Mouse (Mus musculus) gastrocnemius, postnatal 10 days (tissue): Measurements from ENCODE around the gene Ube2z. TPM values are rescaled to one million over a fixed set of nuclear protein-coding genes. Genes with fewer than 3 reads are reported as not detected.
"Not testable (repeated sequence)": the region's sequence is repeated elsewhere in the genome, so short reads cannot be mapped to it uniquely, and the experiment has no call there.

Source experiments
- DNase-seq: peaks from one replicate; pipeline ENCODE4 v3.0.0; 2021; ENCODE audit warnings: mixed read lengths
- long read RNA-seq, 2 experiments: library from polyadenylated mRNA; stranded (forward); transcript quantifications; one replicate each; pipeline ENCODE4 v2.0.0; 2021
- total RNA-seq, 2 experiments: library from RNA; stranded (reverse); gene quantifications; 2 replicates each; pipeline ENCODE4 v1.2.3; 2021

Gene Ube2z
- 10 to 100 TPM; 24.2 to 29.8 TPM for total RNA-seq
- long read RNA-seq, experiment 1, transcript Ube2z-201 (7 exons, 3,997 nt): major isoform, 78 of 86 reads
- long read RNA-seq, experiment 1, partial matches to known transcripts: 2 of 86 reads
- long read RNA-seq, experiment 1, other reads (novel, unspliced or antisense): 6 of 86 reads
- long read RNA-seq, experiment 2, transcript Ube2z-201 (7 exons, 3,997 nt): major isoform, 72 of 80 reads
- long read RNA-seq, experiment 2, partial matches to known transcripts: 6 of 80 reads
- long read RNA-seq, experiment 2, other reads (novel, unspliced or antisense): 2 of 80 reads

DNA sequence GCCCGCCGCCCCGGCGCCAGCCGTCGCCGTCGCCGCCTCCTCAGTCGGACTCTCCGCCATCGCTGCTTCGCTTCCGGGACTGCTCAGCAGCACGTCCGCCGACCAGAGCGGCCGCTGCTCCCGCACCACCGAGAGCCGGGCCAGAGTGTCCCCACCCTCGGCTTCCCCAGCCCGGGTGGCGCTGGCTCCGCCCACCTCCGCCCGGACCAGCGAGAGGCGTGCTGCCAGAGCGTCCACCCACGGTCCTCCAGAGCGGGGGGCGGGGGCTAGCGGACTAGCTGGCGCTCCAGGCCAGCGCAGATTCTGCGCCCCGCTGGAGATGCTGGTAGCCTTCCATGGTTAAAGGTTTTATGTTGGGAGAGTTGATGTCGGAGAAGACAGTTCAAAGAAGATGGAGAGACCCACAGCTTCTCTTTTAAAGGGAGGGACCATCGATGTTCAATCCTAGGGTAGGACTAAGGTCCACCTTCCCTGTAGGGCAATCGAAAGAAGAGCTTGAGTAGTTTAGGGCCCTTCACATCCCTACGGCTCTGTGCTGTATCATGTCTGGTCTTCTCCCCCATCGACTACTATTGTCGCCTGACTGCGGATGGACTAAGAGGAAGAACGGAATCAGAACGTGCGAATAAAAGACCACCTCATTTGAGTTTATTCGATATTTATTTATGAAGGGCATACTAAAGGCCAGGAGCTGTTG lies at the start of gene Ube2z:
Gene Ube2z, minus strand, starts transcription at position 174 of the 697 bp plus-strand sequence.
- peak; percentile 99 for DNase-seq

DNA sequence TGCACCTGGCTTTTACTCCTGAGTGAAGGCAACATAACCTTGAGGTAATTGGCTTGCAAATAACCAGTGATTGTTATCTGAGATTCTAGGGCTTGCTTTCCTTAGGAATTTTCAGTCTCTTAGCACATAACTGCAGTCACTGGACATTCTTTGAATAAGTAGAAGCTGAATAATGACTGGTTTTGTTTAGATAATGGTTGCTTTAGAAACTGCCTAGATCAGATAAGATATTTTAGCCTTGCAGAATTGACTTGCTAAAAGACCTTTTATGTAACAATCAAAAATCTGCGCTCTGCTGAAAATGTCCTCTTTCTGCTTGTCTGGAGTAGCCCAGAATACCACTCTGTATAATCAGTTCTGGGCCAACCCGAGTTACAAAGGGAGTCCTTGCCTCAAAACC lies 48.9 kb upstream of the Ube2z start:
- DNase-seq: no peak

DNA sequence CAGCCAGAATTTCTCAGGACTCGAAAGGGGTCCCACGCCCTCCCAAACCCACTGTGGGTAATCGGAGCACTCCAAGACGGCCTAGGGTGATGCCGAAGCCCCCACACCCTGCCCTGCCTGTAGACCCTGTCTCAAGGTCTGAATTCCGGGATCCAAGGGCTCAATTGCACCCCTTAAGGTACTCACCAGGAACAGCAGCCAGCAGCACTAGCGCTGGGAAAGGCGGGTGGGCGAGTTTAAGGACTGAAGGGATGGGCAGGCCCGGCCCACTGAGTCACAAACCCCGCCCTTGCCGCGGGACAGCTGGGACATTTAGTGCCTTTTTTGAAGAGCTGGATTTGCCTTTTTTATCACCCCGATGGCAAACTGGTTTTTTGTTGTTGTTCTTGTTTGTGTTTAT lies 46.6 kb upstream of the Ube2z start, which contains the start of gene Calcoco2:
Gene Calcoco2, minus strand, starts transcription at position 214 of the 400 bp plus-strand sequence.
- no peak for DNase-seq

DNA sequence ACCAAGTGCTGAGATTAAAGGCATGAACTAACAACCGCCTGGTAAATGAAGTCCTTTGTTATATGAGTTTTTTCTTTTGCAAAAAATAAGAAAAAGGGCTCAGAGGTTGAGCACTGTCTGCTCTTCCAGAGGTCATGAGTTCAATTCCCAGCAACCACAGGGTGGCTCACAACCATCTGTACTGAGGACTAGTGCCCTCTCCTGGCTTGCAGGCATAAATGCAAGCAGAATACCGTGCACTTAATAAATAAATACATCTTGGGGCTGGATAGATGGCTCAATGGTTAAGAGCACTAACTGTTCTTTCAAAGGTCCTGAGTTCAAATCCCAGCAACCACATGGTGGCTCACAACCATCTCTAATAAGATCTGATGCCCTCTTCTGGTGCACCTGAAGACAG lies 45.8 kb upstream of the Ube2z start:
- DNase-seq: not testable (repeated sequence)

DNA sequence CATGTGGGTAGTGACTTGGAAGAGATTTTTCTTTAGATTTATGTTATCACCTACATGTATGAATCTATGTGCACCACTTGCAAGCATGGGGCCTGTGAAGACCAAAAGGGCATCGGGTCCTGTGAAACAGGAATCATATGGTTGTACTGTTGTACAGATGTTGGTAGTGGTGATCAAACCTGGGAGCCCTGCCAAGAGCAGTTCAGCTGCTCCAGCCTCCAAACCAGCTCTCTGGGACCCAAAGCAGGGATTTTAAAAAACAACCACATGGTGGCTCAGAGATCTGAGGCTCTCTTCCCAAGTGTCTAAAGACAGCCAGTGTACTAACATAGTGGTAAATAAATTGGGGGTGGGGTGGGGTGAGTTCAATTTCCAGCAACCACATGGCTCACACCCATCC lies 43.2 kb upstream of the Ube2z start:
- no peak for DNase-seq

- DNase-seq: peak; percentile 57
These were observed 28.2 kb upstream of the Ube2z start for GRCm38 (mm10) chr11:96093361-96093760.

GRCm38 (mm10) chr11:96092674-96093291 lies 27.6 kb upstream of the Ube2z start:
- no peak for DNase-seq

GRCm38 (mm10) chr11:96091073-96091472 lies 25.9 kb upstream of the Ube2z start:
- DNase-seq: no peak

DNA sequence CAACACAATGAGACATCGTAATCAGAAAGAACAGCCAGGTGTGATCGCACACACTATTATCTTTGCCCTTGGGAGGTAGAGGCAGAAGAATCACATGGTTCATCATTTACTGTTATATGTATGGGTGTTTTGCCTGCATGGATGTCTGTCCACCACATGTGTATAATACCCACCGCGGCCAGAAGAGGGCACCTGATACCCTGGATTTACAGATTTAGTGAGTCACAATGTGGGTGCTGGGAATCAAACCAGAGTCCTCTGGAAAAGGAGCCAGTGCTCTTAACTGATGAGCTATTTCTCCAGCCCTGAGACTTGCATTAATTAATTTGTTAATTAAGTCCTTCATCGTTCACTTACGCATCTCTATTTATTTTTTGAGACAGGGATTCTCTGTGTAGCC lies 22.8 kb upstream of the Ube2z start:
- DNase-seq: no peak

GRCm38 (mm10) chr11:96082682-96083081 lies 17.5 kb upstream of the Ube2z start:
- no peak for DNase-seq

- DNase-seq: no peak
These were observed 15.5 kb upstream of the Ube2z start for GRCm38 (mm10) chr11:96080736-96081135.

- DNase-seq: no peak
These were observed 11.3 kb upstream of the Ube2z start for GRCm38 (mm10) chr11:96076221-96077105.

DNA sequence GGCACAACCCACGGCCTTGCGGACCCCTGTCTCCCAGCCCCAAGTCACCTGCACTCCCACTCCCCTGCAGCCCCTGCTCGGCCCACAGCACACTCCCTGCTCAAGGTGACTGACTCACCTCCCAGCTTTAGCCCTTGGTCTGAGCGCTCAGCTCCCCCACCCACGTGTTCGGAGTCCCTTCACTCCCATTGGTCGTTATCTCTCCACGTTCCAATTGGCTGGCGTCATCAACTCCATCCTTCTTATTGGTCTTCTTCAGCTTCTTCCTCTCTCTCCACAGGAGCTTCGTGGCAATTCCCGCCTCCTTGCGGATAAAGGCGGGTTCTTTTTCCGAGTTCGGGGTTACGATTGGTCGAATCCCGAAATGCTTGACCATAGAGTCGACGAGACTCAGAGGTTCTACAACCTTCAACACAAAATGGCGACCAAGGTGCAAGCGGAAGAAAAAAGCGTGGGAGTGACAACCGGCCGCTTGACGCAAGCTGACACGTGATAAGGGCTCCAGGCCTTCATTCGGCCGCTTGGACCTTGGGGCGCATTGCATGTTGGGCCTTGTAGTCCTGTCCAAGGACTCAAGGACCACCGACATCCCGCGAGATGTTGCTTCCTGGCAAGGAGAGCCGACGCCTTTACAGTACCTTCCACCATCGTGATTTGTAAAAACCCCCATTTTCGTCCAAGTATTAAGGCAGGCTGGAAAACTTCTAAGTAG lies 10.5 kb upstream of the Ube2z start, which contains the start of gene Atp5g1:
Gene Atp5g1, minus strand, starts transcription at position 162 of the 712 bp plus-strand sequence.
- DNase-seq: peak; percentile 87

DNA sequence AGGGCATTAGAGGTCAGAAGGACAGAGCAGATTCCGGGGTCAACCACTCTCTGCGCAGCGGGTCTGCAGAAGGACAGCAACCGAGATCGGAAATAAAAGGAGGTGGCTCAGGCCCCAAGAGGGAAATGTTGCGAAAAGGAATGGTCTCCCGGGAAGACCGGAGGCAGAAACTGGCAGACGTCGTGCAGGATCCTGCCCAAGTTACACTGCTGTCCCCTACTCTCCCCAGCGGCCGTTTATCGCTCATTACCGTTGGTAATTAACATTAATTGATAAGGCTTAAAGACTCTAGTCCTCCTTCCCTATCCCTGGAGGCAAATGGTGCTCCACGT lies 10.0 kb upstream of the Ube2z start:
- no peak for DNase-seq

GRCm38 (mm10) chr11:96074351-96075176 lies 9.4 kb upstream of the Ube2z start:
- no peak for DNase-seq

- no peak for DNase-seq
These were observed 8.3 kb upstream of the Ube2z start for GRCm38 (mm10) chr11:96073295-96073993.

DNA sequence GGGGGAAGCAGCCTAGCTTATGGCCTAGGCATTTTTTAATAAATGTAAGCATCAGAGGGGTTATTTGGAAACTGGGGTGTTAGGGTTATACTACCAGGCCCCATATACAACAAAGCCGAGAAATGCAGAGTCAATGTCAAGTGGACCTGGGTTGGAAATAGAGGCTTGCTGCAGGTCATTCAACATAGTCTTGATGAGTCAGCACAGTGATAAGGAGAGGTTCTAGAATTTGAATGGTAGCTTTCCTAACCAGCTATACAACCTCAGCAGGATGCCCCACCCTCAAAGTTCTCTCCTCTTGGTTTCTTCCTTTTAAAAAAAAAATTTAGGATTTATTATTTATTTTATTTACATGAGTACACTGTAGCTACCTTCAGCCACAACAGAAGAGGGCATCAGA lies 5.8 kb upstream of the Ube2z start:
- DNase-seq: no peak

DNA sequence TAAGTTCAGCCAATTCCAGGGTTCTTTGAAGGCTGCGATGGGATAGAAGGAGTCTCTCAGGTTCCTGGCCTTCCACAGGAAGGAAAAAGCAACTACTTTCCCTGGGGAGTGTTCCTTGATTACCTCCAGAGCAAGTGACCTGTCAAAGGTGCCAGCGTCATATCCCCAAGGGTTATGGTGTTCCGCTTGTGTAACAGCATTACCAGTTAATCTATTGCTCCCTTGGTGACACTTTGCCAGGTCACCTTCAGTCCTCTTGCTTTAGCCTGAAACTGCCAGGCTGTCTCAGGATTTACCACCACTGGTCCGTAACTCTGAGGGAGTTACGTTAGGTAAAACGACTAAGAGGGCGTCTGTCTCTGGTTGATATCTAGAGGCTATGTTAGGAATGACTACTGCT lies 5.2 kb upstream of the Ube2z start:
- DNase-seq: no peak

GRCm38 (mm10) chr11:96068231-96068630 lies 3.0 kb upstream of the Ube2z start:
- DNase-seq: no peak
